Mouse (Mus musculus) left cerebral cortex, adult 2 months (tissue): ENCODE results near the gene Rsrc1. TPM values are rescaled to one million over a fixed set of nuclear protein-coding genes. Genes with fewer than 3 reads are reported as not detected.
"Not testable (repeated sequence)": the region's sequence is repeated elsewhere in the genome, so short reads cannot be mapped to it uniquely, and the experiment has no call there.

Experiments
- DNase-seq, 2 experiments: peaks; one replicate each; pipeline ENCODE4 v3.0.0; 2021 to 2022; ENCODE audit warnings: low spot score in 2 of 2, mixed read lengths in 1 of 2; ENCODE audit errors: extremely low spot score in 1 of 2
- H3K27ac ChIP-seq: fragments of 200-600 bp; 2 replicates; pipeline ENCODE4 v1.8.1; 2022
- H3K4me3 ChIP-seq: fragments of 200-600 bp; 2 replicates; pipeline ENCODE4 v1.8.1; 2022
- CTCF ChIP-seq: fragments of 200-600 bp; IDR thresholded peaks from 2 replicates; pipeline ENCODE4 v1.8.1; 2022; ENCODE audit warnings: antibody characterized with exemption, mild to moderate bottlenecking, moderate library complexity
- intact Hi-C: fragments of 180-260 bp; cut with DNase I; formaldehyde crosslinking; loops from one replicate; pipeline ENCODE4 v1.15.1; 2025
- total RNA-seq, 2 experiments: library from RNA; stranded (reverse); gene quantifications; 2 replicates each; pipeline ENCODE4 v1.2.3; 2021

Gene Rsrc1
- total RNA-seq, 2 experiments from 2014 or later = 36.3 to 37.2 TPM

GRCm38 (mm10) chr3:67144952-67145351, 163.8 kb downstream of the Rsrc1 start:
- intact Hi-C loops = no loop called here
- Histone ChIP-seq H3K27ac (no peak overlapping the region), H3K4me3 (no peak overlapping the region)
- no peak for DNase-seq
- no peak for TF ChIP-seq CTCF

GRCm38 (mm10) chr3:67146280-67146679, 165.1 kb downstream of the Rsrc1 start:
- DNase-seq = no peak
- Histone ChIP-seq H3K4me3 (no peak overlapping the region), H3K27ac (no peak overlapping the region)
- intact Hi-C loops = no loop called here
- no peak for TF ChIP-seq CTCF

- DNase-seq = no peak
- no peak overlapping the region for H3K27ac ChIP-seq
- intact Hi-C loops = no loop called here
- TF ChIP-seq CTCF = no peak
- H3K4me3 ChIP-seq = no peak overlapping the region
Measured at GRCm38 (mm10) chr3:67147246-67147645, 166.1 kb downstream of the Rsrc1 start.

- peak; percentile 9; the same call in 1 of the 2 replicates for TF ChIP-seq CTCF
- no peak overlapping the region for H3K27ac ChIP-seq
- H3K4me3 ChIP-seq = no peak overlapping the region
- DNase-seq = no peak
- intact Hi-C loops = no loop called here
Measured at GRCm38 (mm10) chr3:67197179-67197578, 216.0 kb downstream of the Rsrc1 start.

DNA sequence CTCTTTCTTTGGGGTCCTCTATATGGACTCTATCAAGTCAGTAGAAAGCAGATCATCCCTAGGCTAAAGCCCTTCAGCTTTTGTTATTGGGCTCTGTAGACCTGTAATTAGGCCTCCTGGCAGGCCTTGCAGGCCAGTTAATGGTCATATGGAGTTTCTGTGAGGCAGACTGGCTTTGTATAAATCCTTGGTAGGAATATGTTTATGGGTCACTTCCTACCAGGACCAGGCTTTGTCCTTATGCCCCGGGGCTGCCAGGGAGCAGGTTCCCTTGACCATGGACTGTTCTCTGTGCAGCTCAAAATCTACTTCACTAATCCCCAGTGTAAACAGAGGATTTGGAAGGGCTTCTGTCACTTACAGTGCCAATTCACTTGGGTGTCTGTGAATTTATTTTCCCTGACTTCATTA, 231.9 kb downstream of the Rsrc1 start:
- TF ChIP-seq CTCF = no peak
- intact Hi-C loops = no loop called here
- H3K27ac ChIP-seq = no peak overlapping the region
- DNase-seq = no peak
- no peak overlapping the region for H3K4me3 ChIP-seq

GRCm38 (mm10) chr3:67232617-67233241, 251.5 kb downstream of the Rsrc1 start:
- TF ChIP-seq CTCF = no peak
- Histone ChIP-seq H3K27ac (no peak overlapping the region), H3K4me3 (no peak overlapping the region)
- no peak for DNase-seq
- intact Hi-C loops = no loop called here

DNA sequence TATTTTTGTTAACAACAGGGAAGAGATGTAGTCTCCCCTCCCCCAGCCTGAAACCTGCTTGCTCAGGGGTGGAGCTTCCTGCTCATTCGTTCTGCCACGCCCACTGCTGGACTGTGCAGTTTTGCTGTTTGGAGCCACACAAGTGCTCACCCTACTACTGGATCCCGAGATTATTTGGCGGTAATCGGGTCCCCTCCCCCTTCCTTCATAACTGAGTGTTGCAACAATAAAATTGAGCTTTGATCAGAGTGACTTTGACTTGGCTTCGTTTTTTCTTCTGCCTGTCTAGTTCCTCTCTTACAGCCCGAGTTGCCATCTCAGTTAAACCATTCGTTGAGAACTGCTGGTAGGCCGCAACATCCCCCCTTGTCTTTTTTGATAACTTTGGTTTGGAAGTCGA, 261.3 kb downstream of the Rsrc1 start:
- H3K4me3 ChIP-seq, DNase-seq, H3K27ac ChIP-seq, intact Hi-C loops: not testable (repeated sequence)

DNA sequence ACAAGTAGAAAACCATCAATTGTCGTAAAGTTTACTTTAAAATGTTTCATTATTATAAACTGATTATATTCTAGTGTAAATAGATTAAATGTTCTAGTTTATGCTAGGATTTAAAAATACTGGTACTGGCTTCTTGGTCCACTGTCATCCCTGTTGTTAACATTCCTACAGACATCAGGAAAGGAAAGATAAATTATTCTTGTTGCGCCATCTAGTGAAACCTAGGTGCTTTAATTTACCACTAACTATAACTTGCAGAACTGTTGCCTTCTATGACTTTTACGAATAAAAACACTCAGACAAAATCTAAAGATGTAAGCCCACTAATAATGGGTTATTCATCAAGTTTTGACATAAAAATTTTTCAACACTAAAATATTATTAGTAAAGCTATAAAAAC, 286.3 kb downstream of the Rsrc1 start:
- DNase-seq = no peak
- TF ChIP-seq CTCF = peak; percentile 52
- intact Hi-C loops = loop anchor here (2.0 to 10.0 kb wide), 3 partner anchors 293 to 935 kb away; no protein-coding TSS in a partner anchor
- no peak overlapping the region for H3K4me3 ChIP-seq
- no peak overlapping the region for H3K27ac ChIP-seq

DNA sequence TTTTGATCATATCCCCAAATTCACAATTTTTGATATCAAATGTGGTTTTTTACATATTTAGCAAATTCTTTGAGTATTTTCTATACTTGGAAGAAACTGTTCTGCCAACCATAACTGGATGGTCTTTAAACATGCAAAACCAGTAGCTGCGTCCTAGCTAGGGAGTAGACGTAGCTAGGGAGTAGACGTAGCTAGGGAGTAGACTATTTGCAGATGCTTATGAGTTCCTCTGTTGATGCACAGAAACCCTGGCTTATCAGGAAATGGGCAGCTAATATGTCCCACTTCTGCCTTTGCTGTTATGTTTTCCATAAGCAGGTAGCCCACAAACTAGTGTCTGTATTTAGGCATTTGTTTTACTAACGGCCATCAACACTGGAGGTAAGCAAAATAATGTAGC, 298.6 kb downstream of the Rsrc1 start:
- TF ChIP-seq CTCF = no peak
- Histone ChIP-seq H3K4me3 (no peak overlapping the region), H3K27ac (no peak overlapping the region)
- intact Hi-C loops = no loop called here
- no peak for DNase-seq

GRCm38 (mm10) chr3:67280247-67280646, 299.1 kb downstream of the Rsrc1 start:
- Histone ChIP-seq H3K4me3 (no peak overlapping the region), H3K27ac (no peak overlapping the region)
- intact Hi-C loops = no loop called here
- no peak for TF ChIP-seq CTCF
- no peak for DNase-seq

DNA sequence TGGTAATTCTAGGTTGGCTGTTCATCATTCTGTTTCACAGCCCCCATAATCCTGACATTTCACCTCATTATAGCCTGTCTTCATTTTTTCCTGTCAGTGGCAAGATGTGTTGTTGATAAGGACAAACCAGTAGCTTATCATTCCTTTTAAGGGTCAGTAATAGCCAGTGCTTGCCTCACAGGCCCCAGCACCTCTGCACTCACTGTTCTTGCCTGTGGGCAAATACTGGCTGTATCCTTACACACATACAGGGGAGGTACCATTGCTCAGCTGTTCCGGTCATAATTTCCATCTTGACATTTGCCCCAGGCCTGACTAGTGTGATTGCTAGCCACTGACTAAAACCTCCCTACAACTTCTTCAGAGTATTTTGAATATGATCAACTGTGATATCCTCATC, 302.8 kb downstream of the Rsrc1 start:
- H3K4me3 ChIP-seq = no peak overlapping the region
- TF ChIP-seq CTCF = no peak
- no peak for DNase-seq
- intact Hi-C loops = no loop called here
- H3K27ac ChIP-seq = no peak overlapping the region

DNA sequence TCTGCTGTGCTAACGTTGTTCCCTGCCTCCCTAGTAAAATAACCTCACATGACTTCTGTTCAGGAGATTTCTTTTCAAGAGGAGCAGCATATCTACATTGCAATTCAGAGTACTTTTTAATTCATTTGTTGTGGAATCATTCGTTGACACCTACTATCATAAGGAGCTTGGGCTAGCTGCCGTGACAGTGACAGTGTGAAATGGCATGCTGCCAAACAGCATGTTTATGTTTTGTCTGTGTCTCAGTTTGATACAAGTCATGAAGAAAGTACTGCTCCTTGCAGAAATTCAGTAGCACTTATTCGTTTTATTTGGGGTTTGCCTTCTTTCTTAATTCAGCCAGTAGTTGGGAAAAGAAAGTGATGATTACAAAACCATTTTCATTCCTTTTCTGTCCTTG, 303.7 kb downstream of the Rsrc1 start:
- no peak overlapping the region for H3K4me3 ChIP-seq
- intact Hi-C loops = no loop called here
- no peak for TF ChIP-seq CTCF
- no peak for DNase-seq
- H3K27ac ChIP-seq = no peak overlapping the region

DNA sequence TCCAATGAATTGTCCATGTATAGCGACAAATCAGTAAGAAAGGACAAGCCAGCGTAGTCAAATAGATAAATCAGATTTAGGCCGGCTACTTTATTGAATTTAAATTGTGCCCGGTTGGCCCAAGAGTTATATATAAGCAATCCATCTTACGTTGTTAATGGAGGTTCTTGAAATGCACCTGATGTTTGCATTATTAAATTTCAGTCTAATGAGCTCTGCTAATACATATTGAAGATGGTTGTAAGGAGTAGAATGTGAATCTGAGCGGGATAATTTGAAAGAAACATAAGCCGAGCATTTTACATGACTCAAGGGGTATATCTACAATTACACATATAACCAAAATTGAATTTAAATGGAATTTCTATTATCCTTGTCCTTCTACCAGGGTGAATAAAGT, 307.5 kb downstream of the Rsrc1 start:
- DNase-seq = no peak
- H3K4me3 ChIP-seq = no peak overlapping the region
- TF ChIP-seq CTCF = no peak
- intact Hi-C loops = no loop called here
- no peak overlapping the region for H3K27ac ChIP-seq

- H3K4me3 ChIP-seq = no peak overlapping the region
- intact Hi-C loops = no loop called here
- no peak for DNase-seq
- H3K27ac ChIP-seq = no peak overlapping the region
- TF ChIP-seq CTCF = no peak
Measured at GRCm38 (mm10) chr3:67289482-67289881, 308.3 kb downstream of the Rsrc1 start.
